Mouse (Mus musculus): Measurements from ENCODE around the gene Pelp1.

- TF ChIP-seq ZC3H11A (IDR thresholded peaks at IDR 0.05; ENCODE audit: borderline replicate concordance, low read depth, low read length) (no peak), HCFC1 (IDR thresholded peaks at IDR 0.05; ENCODE audit: borderline replicate concordance, insufficient read depth, low read length) (no peak), MAFK (IDR thresholded peaks at IDR 0.05; ENCODE audit: insufficient read depth, low read depth, low read length) (no peak), ZNF384 (IDR thresholded peaks at IDR 0.05; ENCODE audit: low read depth, low read length) (no peak)
Measured at GRCm38 (mm10) chr11:70389421-70389820, 20.4 kb downstream of the Pelp1 start.
